Mouse (Mus musculus): Measurements from ENCODE around the gene Sema4c.

DNA sequence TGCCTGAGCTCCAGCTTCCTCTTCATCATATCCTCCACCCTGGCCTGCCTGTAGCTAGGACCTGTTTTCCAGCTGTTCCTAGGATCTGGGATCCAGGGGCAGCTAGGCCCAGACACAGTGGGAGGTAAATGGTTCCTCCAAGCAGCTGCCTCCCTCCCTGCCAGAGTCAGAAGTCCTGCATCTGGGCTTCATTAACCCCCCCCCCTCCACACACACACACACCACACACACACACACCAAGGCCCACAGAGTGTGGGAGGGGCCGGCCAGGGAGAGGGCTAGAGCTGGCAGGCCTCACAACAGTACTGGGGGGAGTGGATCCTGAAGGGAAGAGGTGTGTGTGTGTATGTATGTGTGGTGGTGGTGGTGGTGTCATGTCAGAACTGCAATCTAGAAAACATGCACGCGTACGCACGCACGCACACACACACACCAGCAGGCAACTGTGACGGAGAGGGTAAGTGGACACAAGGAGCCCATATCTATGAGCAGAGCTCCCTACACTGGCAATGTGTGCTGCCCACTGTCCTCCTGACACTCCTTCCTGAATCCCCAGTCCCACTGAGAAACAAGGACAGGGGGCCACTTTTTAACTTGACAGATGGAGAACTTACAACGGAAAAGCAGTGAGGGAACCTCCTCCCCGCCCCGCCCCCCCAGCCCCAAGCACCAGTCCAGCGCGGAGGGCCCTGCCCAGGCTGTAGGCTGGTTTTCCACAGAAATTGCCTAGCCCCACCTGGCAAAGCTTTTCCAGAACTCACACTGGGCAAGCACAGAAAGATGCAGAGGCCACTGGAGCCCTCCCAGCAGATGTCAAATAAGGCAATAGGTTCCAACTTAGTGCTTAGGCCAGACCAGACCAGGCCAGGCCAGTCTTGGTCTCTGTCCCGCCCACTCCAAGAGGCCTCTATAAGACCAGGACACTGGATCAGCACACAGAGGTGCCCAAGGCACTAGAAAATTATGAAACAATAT lies 30.6 kb upstream of the Sema4c start:
- no peak for TF ChIP-seq CHD2 (IDR thresholded peaks at IDR 0.05; ENCODE audit: low read depth, low read length)
- TF ChIP-seq HCFC1 (IDR thresholded peaks at IDR 0.05; ENCODE audit: borderline replicate concordance, insufficient read depth, low read length) = no peak
